Mouse (Mus musculus) forebrain, embryonic 15.5 days (tissue): ENCODE measurements around the gene Zrsr1. TPM values are rescaled to one million over a fixed set of nuclear protein-coding genes. Genes with fewer than 3 reads are reported as not detected.

ENCODE experiments used
- ATAC-seq: fragments of 200-750 bp; cut with Nextera tagmentation; replicated peaks from 2 replicates; pipeline ENCODE4 v1.8.0; 2017; ENCODE audit warnings: mild to moderate bottlenecking, moderate TSS enrichment, moderate library complexity
- H3K27ac ChIP-seq: fragments of 300-500 bp; sonication (generic); replicated peaks from 2 replicates; pipeline ENCODE4 v1.5.1; 2015; ENCODE audit warnings: mild to moderate bottlenecking, inconsistent platforms
- H3K27me3 ChIP-seq: fragments of 300-500 bp; sonication (generic); 2 replicates; pipeline ENCODE4 v1.6.1; 2015; ENCODE audit warnings: inconsistent platforms
- H3K36me3 ChIP-seq: fragments of 300-500 bp; sonication (generic); 2 replicates; pipeline ENCODE4 v1.6.1; 2015; ENCODE audit warnings: mild to moderate bottlenecking, inconsistent platforms
- H3K4me1 ChIP-seq: fragments of 300-500 bp; sonication (generic); 2 replicates; pipeline ENCODE4 v1.6.1; 2015; ENCODE audit warnings: inconsistent platforms
- H3K4me2 ChIP-seq: fragments of 300-500 bp; sonication (generic); replicated peaks from 2 replicates; pipeline ENCODE4 v1.6.1; 2015; ENCODE audit warnings: mild to moderate bottlenecking, inconsistent platforms
- H3K4me3 ChIP-seq: fragments of 300-500 bp; sonication (generic); 2 replicates; pipeline ENCODE4 v1.5.1; 2015; ENCODE audit warnings: mild to moderate bottlenecking, inconsistent platforms
- H3K9ac ChIP-seq: fragments of 300-500 bp; sonication (generic); replicated peaks from 2 replicates; pipeline ENCODE4 v1.6.1; 2015; ENCODE audit warnings: mild to moderate bottlenecking, inconsistent platforms
- H3K9me3 ChIP-seq: fragments of 300-500 bp; sonication (generic); 2 replicates; pipeline ENCODE4 v1.6.1; 2016; ENCODE audit warnings: inconsistent platforms
- WGBS: fragments of 180-500 bp; shearing (Covaris S2); methylation state at CpG from one replicate; pipeline ENCODE4 v1.1.7; 2015; ENCODE audit warnings: mixed read lengths; 5-methylcytosine and 5-hydroxymethylcytosine counted together
- polyA plus RNA-seq: library from polyadenylated mRNA; unstranded; fragments of >200 nt; fragmentation: Nextera tagmentation; extraction: Ambion mirVana; gene quantifications from 2 replicates; pipeline ENCODE4 v1.2.1, GENCODE M21; 2015

The Zrsr1 gene
- polyA plus RNA-seq, 1 experiment from 2014 or later, result 6.1 TPM

DNA sequence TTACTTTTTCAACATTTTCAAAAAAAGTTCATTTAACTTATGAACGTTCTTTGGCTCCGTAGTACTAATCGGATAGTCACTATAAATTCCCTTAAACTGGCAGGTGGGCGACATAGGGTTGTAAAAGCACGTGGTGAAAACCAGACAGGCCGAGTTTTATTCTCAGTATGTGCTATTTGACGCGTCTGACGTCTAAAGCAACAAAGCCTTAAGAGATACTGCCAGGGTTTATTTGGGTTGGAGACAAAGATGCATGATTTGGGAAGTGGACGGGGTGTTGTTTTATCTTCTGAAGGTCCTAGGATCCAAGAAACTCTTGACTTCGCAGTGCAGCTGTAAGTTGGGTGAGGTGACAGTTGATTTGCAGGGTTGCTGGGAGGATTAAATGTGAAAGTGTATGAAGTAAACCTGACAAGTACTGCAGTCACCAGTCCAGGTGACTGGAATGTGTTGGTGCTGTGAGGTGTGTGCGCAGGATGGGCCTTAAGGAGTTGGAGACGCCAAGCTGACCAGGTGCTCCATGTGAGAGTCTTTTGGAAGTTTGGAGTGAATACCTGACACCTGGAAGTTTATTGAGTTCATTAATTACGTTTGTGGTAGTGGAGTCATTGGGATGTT is 19.5 kb downstream of the Zrsr1 start:
- Histone ChIP-seq H3K36me3 (peaks cover 26% of the 10 kb centered on the region), H3K27ac (peak overlapping the region; percentile 97; the same call in 1 of the 2 replicates), H3K27me3 (no peaks in the 10 kb centered on the region), H3K4me3 (peak overlapping the region; percentile 88), H3K4me1 (peaks cover 17% of the 10 kb centered on the region), H3K4me2 (peak overlapping the region; percentile 73), H3K9me3 (no peaks in the 10 kb centered on the region), H3K9ac (peak overlapping the region; percentile 96)
- ATAC-seq, result no peak
- 11% methylated on average over 14 of the region's 14 CpGs for WGBS

DNA sequence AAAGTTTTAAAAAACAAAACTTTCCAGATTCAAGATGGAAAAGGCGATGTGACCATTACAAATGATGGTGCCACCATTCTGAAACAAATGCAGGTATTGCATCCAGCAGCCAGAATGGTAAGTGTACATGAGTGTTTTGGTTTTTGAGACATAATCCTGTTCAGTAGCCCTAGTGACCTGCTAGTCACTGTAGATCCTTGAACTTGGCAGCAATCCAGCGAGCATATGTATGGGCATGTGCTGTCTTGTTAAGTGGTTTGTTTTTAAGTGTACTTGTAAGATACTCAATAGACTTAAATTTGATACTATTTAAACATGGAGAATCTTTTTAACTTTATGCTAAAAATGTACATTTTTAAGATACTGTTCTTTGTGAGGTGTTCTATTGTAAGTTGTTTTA is 22.5 kb downstream of the Zrsr1 start:
- Histone ChIP-seq H3K36me3 (peaks cover 50% of the 10 kb centered on the region), H3K27ac (no peak overlapping the region), H3K9ac (no peak overlapping the region), H3K9me3 (no peaks in the 10 kb centered on the region), H3K27me3 (no peaks in the 10 kb centered on the region), H3K4me3 (no peak overlapping the region), H3K4me2 (no peak overlapping the region), H3K4me1 (peaks cover 17% of the 10 kb centered on the region)
- no peak for ATAC-seq
- 87% methylated on average over 2 of the region's 2 CpGs for WGBS

DNA sequence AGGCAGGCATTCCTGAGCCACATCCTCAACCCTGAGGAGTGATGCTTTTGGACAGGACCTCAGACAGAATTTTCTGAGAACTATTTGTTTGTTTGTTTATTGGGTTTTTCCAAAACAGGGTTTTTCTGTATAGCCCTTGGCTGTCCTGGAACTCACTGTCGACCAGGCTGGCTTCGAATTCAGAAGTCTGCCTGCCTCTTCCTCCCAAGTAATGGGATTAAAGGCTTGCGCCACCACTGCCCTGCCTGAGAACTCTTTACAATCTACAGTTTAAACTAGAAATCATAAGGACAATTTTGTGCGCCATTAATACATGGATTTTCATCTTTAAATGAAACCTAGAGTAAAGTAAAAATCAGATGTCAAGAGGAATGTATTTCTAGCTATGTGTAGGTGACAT is 23.7 kb downstream of the Zrsr1 start:
- ATAC-seq, result no peak
- 93% methylated on average over 4 of the region's 4 CpGs for WGBS
- Histone ChIP-seq H3K4me1 (peaks cover 17% of the 10 kb centered on the region), H3K4me2 (no peak overlapping the region), H3K4me3 (no peak overlapping the region), H3K27ac (no peak overlapping the region), H3K9ac (no peak overlapping the region), H3K9me3 (no peaks in the 10 kb centered on the region), H3K36me3 (peaks cover 62% of the 10 kb centered on the region), H3K27me3 (no peaks in the 10 kb centered on the region)

GRCm38 (mm10) chr11:22998308-22998707 is 26.5 kb downstream of the Zrsr1 start:
- no peak overlapping the region for H3K27ac ChIP-seq
- ATAC-seq, result no peak
- H3K4me1 ChIP-seq, result no peaks in the 10 kb centered on the region
- no peak overlapping the region for H3K4me2 ChIP-seq
- WGBS, result 84% methylated on average over 1 of the region's 1 CpGs
- peaks cover 81% of the 10 kb centered on the region for H3K36me3 ChIP-seq
- no peaks in the 10 kb centered on the region for H3K27me3 ChIP-seq
- no peak overlapping the region for H3K4me3 ChIP-seq
- no peak overlapping the region for H3K9ac ChIP-seq
- no peaks in the 10 kb centered on the region for H3K9me3 ChIP-seq

DNA sequence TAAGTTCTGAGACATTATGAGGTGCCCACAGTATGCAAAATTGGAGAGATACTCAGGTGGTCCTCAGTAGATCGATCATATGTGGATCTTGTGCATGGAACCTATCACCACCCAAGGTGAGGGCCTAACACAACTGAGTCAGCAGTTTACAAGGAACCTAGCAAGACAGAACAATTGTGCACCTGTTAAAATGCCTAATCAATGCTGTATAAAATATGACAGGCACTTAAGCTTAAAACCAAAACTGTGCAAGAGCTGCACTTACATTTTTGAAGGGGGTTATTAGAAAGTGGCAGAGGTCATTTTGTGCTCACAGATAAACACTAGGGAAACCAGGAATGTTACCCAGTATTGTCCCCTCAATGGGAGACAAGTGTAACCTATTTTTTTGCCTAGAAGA is 33.5 kb downstream of the Zrsr1 start:
- Histone ChIP-seq H3K27me3 (no peaks in the 10 kb centered on the region), H3K4me1 (peaks cover 8% of the 10 kb centered on the region; the same call in 1 of the 2 replicates), H3K9me3 (no peaks in the 10 kb centered on the region), H3K4me3 (no peak overlapping the region), H3K4me2 (no peak overlapping the region), H3K27ac (no peak overlapping the region), H3K36me3 (peaks cover 44% of the 10 kb centered on the region), H3K9ac (no peak overlapping the region)
- 96% methylated on average over 1 of the region's 1 CpGs for WGBS
- no peak for ATAC-seq

GRCm38 (mm10) chr11:23007166-23007480 is 35.3 kb downstream of the Zrsr1 start:
- Histone ChIP-seq H3K36me3 (peaks cover 28% of the 10 kb centered on the region), H3K4me1 (peaks cover 8% of the 10 kb centered on the region; the same call in 1 of the 2 replicates), H3K9me3 (no peaks in the 10 kb centered on the region), H3K4me3 (peak overlapping the region; percentile 63), H3K27me3 (no peaks in the 10 kb centered on the region), H3K27ac (peak overlapping the region; percentile 93), H3K9ac (peak overlapping the region; percentile 83), H3K4me2 (peak overlapping the region; percentile 78)
- no peak for ATAC-seq
- 6% methylated on average over 6 of the region's 6 CpGs for WGBS

DNA sequence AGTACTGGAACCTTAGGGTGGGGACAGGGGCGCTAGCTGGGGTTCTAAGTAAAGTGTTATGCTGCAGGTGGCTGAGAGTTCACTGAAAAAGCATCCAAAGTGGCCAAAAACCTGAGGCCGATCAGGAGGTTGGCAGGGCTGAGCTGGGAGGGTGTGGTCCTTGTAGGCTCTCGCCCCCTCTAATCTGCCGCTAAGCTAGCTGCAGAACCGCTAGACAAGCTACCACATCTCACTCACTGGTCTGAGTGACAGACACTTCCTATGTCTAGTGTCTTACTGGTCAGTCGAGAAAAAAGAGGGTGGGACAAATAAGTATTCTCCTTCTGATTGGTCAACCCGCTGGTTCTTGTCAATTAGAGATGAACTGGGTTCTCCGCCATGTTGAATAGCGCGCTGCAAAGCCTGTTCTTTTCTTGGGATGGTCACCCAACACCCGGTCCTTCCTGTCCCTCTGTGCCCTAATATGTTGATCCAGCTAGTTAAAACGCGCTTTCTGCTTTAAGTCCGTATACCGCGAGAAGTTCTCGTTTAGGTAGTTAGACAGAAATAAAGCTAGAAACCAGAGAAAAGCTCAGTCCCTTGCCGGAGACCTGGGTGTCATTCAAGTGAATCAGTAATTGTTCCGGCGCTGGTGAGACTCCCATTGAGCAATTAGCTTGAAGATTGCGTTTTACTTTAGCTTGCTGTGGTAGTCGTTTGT is 35.8 kb downstream of the Zrsr1 start, which contains the start of gene Fam161a:
Fam161a (plus strand) TSS at position 51 of the 700 bp plus-strand sequence.
- ATAC-seq, result peak; percentile 95
- H3K27ac ChIP-seq, result peak within 1 kb of the TSS; percentile 93
- peak within 1 kb of the TSS; percentile 83 for H3K9ac ChIP-seq
- WGBS, result under 1% methylated on average over 22 of the region's 22 CpGs
- H3K4me2 ChIP-seq, result peak within 1 kb of the TSS; percentile 78
- peaks cover 23% of the 10 kb centered on the region for H3K36me3 ChIP-seq
- H3K27me3 ChIP-seq, result no peaks in the 10 kb centered on the region
- peaks cover 8% of the 10 kb centered on the region; the same call in 1 of the 2 replicates for H3K4me1 ChIP-seq
- peak within 1 kb of the TSS; percentile 63 for H3K4me3 ChIP-seq
- no peaks in the 10 kb centered on the region for H3K9me3 ChIP-seq

DNA sequence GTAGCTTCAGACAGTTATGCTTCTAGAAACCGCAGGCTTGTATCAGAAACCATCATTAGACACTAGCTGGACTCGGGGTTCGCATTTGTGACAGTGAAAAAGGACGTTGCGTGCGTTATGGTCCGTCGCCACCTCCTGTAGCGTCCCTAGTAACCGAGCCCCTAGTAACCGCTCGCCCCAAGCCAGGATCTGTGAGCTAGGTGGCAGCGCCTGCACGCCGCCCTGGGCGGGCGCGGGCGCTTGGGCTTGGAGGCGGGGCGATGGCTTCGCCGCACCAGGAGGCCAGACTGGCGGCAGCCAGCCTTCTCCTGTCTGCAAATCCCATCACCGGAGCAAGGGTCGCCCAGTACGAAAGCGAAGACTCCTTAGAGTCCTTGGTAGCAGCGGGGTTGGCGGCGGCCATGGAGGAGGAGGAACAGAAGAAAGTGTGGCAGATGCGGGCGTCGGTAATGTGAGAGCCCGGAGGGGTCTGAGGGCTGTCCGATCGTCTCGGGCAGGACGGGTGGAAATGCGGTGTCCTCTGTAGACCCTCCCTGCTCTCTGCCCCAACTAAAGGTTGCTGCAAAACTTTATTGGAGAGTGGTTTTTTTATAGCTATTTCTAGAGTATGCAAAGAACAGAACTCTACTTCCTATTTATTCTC is 36.5 kb downstream of the Zrsr1 start:
- WGBS, result under 1% methylated on average over 40 of the region's 40 CpGs
- peak; percentile 96 for ATAC-seq
- Histone ChIP-seq H3K27ac (peak overlapping the region; percentile 93), H3K27me3 (no peaks in the 10 kb centered on the region), H3K9me3 (no peaks in the 10 kb centered on the region), H3K4me2 (peak overlapping the region; percentile 78), H3K4me3 (peak overlapping the region; percentile 63), H3K36me3 (peaks cover 21% of the 10 kb centered on the region), H3K4me1 (peaks cover 8% of the 10 kb centered on the region; the same call in 1 of the 2 replicates), H3K9ac (peak overlapping the region; percentile 83)

- H3K9me3 ChIP-seq, result no peaks in the 10 kb centered on the region
- 34% methylated on average over 4 of the region's 4 CpGs for WGBS
- no peak for ATAC-seq
These were observed 37.0 kb downstream of the Zrsr1 start for GRCm38 (mm10) chr11:23008824-23009200.

GRCm38 (mm10) chr11:23013096-23013495 is 41.3 kb downstream of the Zrsr1 start:
- Histone ChIP-seq H3K9me3 (no peaks in the 10 kb centered on the region), H3K36me3 (no peaks in the 10 kb centered on the region), H3K4me2 (no peak overlapping the region), H3K27me3 (no peaks in the 10 kb centered on the region), H3K9ac (no peak overlapping the region), H3K4me3 (no peak overlapping the region), H3K27ac (no peak overlapping the region), H3K4me1 (peaks cover 3% of the 10 kb centered on the region; the same call in 1 of the 2 replicates)
- ATAC-seq, result no peak
- WGBS, result 73% methylated on average over 1 of the region's 1 CpGs

More at GRCm38 (mm10) chr11:23008824-23009200, 37.0 kb downstream of the Zrsr1 start:
- H3K9ac ChIP-seq, result peak overlapping the region; percentile 83; the same call in 1 of the 2 replicates
- peaks cover 16% of the 10 kb centered on the region for H3K36me3 ChIP-seq
- no peaks in the 10 kb centered on the region for H3K27me3 ChIP-seq
- peaks cover 8% of the 10 kb centered on the region; the same call in 1 of the 2 replicates for H3K4me1 ChIP-seq
- H3K4me2 ChIP-seq, result peak overlapping the region; percentile 78
- no peak overlapping the region for H3K27ac ChIP-seq
- peak overlapping the region; percentile 63 for H3K4me3 ChIP-seq

DNA sequence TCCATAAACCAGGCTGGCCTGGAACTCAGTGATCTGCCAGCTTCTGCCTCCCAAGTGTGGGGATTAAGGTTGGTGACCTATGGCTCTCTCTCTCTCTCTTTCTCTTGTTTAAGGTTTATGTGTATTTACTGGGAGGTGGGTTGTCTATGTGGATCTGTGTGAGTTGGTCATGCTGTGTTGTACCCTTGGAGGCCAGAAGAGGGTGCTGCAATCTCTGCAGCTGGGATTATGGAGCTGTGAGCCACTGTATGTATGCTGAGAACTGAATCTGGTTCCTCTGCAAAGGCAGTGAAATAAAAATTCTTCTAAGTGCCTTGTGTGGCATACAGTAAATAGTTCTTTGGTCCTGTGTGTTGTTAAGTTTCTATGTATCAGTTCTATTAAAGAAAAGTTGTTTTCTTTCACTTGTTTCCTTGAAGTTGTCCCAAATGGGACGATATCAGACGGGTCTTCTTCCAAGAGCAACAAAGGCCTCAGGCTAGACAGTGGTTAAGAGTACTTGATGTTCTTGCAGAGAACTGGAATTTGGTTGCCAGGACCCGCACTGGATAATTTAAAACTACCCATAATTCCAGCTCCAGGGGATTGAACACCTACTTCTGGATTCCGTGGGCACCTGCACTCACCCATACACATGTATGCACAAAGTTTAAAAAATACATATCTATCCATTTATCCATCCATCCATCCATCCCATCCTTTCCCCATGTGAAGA is 41.9 kb downstream of the Zrsr1 start:
- no peaks in the 10 kb centered on the region for H3K36me3 ChIP-seq
- no peak overlapping the region for H3K4me2 ChIP-seq
- WGBS, result 90% methylated on average over 4 of the region's 4 CpGs
- no peaks in the 10 kb centered on the region for H3K9me3 ChIP-seq
- H3K9ac ChIP-seq, result no peak overlapping the region
- H3K4me3 ChIP-seq, result no peak overlapping the region
- H3K27me3 ChIP-seq, result no peaks in the 10 kb centered on the region
- no peak overlapping the region for H3K27ac ChIP-seq
- ATAC-seq, result no peak
- peaks cover 3% of the 10 kb centered on the region; the same call in 1 of the 2 replicates for H3K4me1 ChIP-seq

- ATAC-seq, result no peak
- no peak overlapping the region for H3K27ac ChIP-seq
- 81% methylated on average over 6 of the region's 6 CpGs for WGBS
- H3K36me3 ChIP-seq, result no peaks in the 10 kb centered on the region
- H3K4me3 ChIP-seq, result no peak overlapping the region
- H3K9ac ChIP-seq, result no peak overlapping the region
- H3K9me3 ChIP-seq, result no peaks in the 10 kb centered on the region
- H3K4me1 ChIP-seq, result no peaks in the 10 kb centered on the region
- no peaks in the 10 kb centered on the region for H3K27me3 ChIP-seq
- no peak overlapping the region for H3K4me2 ChIP-seq
These were observed 43.2 kb downstream of the Zrsr1 start for GRCm38 (mm10) chr11:23014996-23015395.
